Mouse (Mus musculus) brain, embryonic 14.5 days (tissue): ENCODE measurements at regions not wholly inside any gene's neighbourhood (a gene's known extent, or its start where the extent isn't known, plus 50 kb on each side); places are given as distances from the start of the nearest gene placed in this dataset.
"Not testable (repeated sequence)": the region's sequence is repeated elsewhere in the genome, so short reads cannot be mapped to it uniquely, and the experiment has no call there.

Experiments used
- CTCF ChIP-seq: fragments of 200-500 bp; IDR thresholded peaks from 2 replicates; pipeline ENCODE4 v1.5.1; 2012; ENCODE audit warnings: inconsistent platforms, mild to moderate bottlenecking, moderate library complexity, borderline replicate concordance; ENCODE audit not compliant: insufficient read depth, insufficient read length; ENCODE audit errors: extremely low read depth
- POLR2A ChIP-seq: fragments of 200-500 bp; IDR thresholded peaks from 2 replicates; pipeline ENCODE4 v1.6.1; 2012; ENCODE audit warnings: mild to moderate bottlenecking, inconsistent platforms, borderline replicate concordance; ENCODE audit not compliant: poor library complexity, insufficient read depth, insufficient read length, severe bottlenecking; ENCODE audit errors: extremely low read depth

DNA sequence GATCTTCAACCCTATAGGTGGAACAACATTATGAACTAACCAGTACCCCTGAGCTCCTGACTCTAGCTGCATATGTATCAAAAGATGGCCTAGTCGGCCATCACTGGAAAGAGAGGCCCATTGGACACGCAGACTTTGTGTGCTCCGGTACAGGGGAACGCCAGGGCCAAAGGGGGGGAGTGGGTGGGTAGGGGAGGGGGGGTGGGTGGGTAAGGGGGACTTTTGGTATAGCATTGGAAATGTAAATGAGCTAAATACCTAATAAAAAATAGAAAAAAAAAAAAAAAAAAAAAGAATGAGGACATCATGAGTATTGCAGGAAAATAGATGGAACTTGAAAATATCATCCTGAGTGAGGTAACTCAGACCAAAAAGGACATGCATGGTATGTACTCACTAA is 701.0 kb upstream of the Slc39a10 start:
- TF ChIP-seq POLR2A, CTCF: not testable (repeated sequence)
